Mouse (Mus musculus) midbrain, embryonic 10.5 days (tissue): Measurements from ENCODE around the gene Cep164. TPM values are rescaled to one million over a fixed set of nuclear protein-coding genes. Genes with fewer than 3 reads are reported as not detected.

Source experiments
- DNase-seq: peaks from one replicate; pipeline ENCODE4 v3.0.0-alpha.2; 2017; ENCODE audit warnings: low spot score
- H3K27ac ChIP-seq: fragments of 300-500 bp; sonication (generic); replicated peaks from 2 replicates; pipeline ENCODE4 v1.5.1; 2016; ENCODE audit warnings: mild to moderate bottlenecking
- H3K27me3 ChIP-seq: fragments of 300-500 bp; sonication (generic); 2 replicates; pipeline ENCODE4 v1.6.1; 2016; ENCODE audit warnings: low read depth, mild to moderate bottlenecking; ENCODE audit not compliant: poor library complexity, severe bottlenecking
- H3K36me3 ChIP-seq: fragments of 300-500 bp; sonication (generic); 2 replicates; pipeline ENCODE4 v1.6.1; 2016; ENCODE audit warnings: mild to moderate bottlenecking, moderate library complexity
- H3K4me1 ChIP-seq: fragments of 300-500 bp; sonication (generic); 2 replicates; pipeline ENCODE4 v1.6.1; 2016
- H3K4me3 ChIP-seq: fragments of 300-500 bp; sonication (generic); 2 replicates; pipeline ENCODE4 v1.5.1; 2016; ENCODE audit warnings: mild to moderate bottlenecking, moderate library complexity
- H3K9me3 ChIP-seq: fragments of 300-500 bp; sonication (generic); replicated peaks from 2 replicates; pipeline ENCODE4 v1.6.1; 2016; ENCODE audit warnings: mild to moderate bottlenecking
- WGBS: fragments of 180-500 bp; shearing (Covaris S2); methylation state at CpG from one replicate; pipeline ENCODE4 v1.1.7; 2016; 5-methylcytosine and 5-hydroxymethylcytosine counted together
- polyA plus RNA-seq: library from polyadenylated mRNA; unstranded; fragments of >200 nt; fragmentation: Nextera tagmentation; extraction: Ambion mirVana; gene quantifications from 2 replicates; pipeline ENCODE4 v1.2.1, GENCODE M21; 2016

Cep164 gene
- polyA plus RNA-seq, 1 experiment from 2014 or later = 17.0 TPM

DNA sequence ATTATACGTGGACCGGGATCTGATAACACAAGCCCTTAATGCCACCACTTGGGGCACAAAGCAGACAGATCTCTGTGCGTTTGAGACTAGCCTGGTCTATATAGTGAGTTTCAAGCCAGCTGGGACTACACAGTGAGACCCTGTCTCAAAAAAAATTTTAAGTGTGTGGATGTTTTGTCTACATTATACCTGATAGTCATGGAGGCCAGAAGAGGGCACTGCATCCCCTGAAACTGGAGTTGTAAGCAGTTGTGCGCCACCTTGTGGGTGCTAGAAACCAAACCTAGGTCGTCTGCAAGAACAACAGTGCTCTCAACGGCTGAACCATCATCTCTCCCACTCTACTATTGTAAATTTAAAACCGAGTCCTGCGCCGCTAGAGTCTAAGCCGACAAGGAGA is 616 bp upstream of the Cep164 start:
- peak overlapping the region; percentile 75 for H3K4me3 ChIP-seq
- peak; percentile 81 for DNase-seq
- H3K9me3 ChIP-seq = 0 out of 2 replicates have a peak, but pooled peaks cover 3% of the 10 kb centered on the region
- no peaks in the 10 kb centered on the region for H3K36me3 ChIP-seq
- H3K27me3 ChIP-seq = no peaks in the 10 kb centered on the region
- peaks cover 19% of the 10 kb centered on the region for H3K4me1 ChIP-seq
- 31% methylated on average over 10 of the region's 10 CpGs for WGBS
- 0 out of 2 replicates have a peak overlapping the region, but pooled peaks have one; percentile 19 for H3K27ac ChIP-seq

DNA sequence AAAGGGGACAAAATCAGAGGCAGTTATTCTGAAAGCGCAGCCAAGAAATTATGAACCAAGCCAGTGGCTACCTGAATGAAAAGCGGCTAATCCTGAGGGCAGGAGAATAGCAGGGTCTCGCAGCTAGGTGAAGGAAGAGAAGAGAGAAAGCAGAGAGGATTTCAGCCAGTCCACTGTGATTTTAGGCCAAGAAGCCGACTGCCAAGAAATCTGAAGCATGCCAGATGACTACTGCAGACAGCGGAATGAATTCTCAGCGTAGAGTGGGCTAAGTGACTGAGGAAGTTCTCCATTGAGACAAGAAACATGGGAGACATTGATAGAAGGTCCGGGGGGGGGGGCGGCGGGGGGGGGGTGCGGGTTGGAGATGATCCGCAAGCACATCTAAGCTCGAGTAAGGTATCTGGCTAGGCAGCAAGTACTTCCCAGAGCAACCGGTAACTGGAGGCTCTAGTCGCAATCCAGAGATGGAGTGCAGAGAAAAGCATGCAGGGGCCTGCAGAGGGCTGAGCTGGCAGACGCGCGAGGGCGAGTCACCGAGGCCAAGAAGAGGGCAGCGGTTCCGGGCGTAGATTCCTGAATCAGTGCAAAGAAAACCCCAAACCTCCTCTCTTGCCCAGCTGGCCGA is 714 bp downstream of the Cep164 start:
- WGBS = 7% methylated on average over 23 of the region's 23 CpGs
- peak overlapping the region; percentile 87 for H3K27ac ChIP-seq
- DNase-seq = no peak
- H3K36me3 ChIP-seq = peaks cover 10% of the 10 kb centered on the region
- H3K4me3 ChIP-seq = peak overlapping the region; percentile 75
- H3K4me1 ChIP-seq = peaks cover 19% of the 10 kb centered on the region
- H3K9me3 ChIP-seq = 0 out of 2 replicates have a peak, but pooled peaks cover 3% of the 10 kb centered on the region
- H3K27me3 ChIP-seq = no peaks in the 10 kb centered on the region

DNA sequence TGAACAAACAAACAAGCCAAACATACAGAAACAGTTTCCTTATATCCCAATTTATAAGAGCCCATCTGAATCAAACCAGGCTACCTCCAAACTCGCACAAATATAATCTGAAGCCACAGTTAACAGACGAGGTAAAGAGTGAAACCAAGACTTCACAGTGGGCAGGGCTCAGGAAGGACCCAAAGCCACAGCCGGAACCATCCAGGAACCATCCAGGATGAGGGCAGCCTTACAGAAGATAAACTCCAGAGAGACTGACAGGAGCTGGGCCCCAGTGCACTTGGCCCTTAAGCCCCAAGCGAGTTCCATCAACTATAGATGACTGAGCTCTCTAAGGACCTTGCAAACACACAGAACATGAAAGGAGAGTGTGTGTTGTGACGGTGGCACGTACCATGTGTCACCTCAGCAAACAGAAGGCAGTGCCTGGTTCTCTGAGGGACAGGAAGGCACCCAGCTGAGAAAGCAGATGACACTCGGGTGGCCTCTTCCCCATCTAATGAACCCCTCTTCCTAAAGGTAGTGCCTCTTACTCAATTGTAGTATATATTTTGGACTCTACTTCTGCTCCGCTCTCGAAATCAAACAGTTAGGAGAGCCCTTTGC is 10.0 kb downstream of the Cep164 start:
- no peaks in the 10 kb centered on the region for H3K9me3 ChIP-seq
- H3K4me3 ChIP-seq = no peak overlapping the region
- WGBS = 87% methylated on average over 9 of the region's 9 CpGs
- H3K27me3 ChIP-seq = no peaks in the 10 kb centered on the region
- H3K36me3 ChIP-seq = peaks cover 60% of the 10 kb centered on the region
- DNase-seq = no peak
- H3K27ac ChIP-seq = no peak overlapping the region
- H3K4me1 ChIP-seq = no peaks in the 10 kb centered on the region

DNA sequence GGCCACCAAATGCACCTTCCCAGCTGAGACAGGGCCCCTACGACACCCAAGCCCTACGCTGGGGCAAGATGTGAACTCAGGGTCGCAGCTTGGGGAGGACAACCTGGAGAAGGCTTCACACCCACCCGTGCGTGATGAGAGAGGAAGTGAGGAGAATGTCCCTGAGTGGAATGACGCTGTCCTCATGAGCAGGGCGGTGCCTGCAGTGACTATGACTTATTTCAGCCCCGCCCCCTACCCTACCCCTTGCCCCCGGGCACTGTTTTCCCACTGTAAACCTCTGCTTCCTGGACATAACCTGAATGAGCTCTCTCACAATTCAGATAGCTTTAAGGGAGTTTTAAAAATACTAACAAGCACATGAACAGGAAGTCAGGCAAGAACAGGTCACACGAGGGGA is 13.0 kb downstream of the Cep164 start:
- no peak overlapping the region for H3K27ac ChIP-seq
- DNase-seq = no peak

GRCm38 (mm10) chr9:45815113-45815512 is 13.4 kb downstream of the Cep164 start:
- H3K36me3 ChIP-seq = peaks cover 40% of the 10 kb centered on the region
- H3K27ac ChIP-seq = no peak overlapping the region
- no peaks in the 10 kb centered on the region for H3K4me1 ChIP-seq
- 94% methylated on average over 9 of the region's 9 CpGs for WGBS
- no peaks in the 10 kb centered on the region for H3K27me3 ChIP-seq
- no peaks in the 10 kb centered on the region for H3K9me3 ChIP-seq
- no peak overlapping the region for H3K4me3 ChIP-seq
- DNase-seq = no peak

More for the DNA sequence above, 13.0 kb downstream of the Cep164 start:
- WGBS = 91% methylated on average over 10 of the region's 10 CpGs
- no peaks in the 10 kb centered on the region for H3K4me1 ChIP-seq
- no peaks in the 10 kb centered on the region for H3K27me3 ChIP-seq
- peaks cover 40% of the 10 kb centered on the region for H3K36me3 ChIP-seq
- no peak overlapping the region for H3K4me3 ChIP-seq
- no peaks in the 10 kb centered on the region for H3K9me3 ChIP-seq

DNA sequence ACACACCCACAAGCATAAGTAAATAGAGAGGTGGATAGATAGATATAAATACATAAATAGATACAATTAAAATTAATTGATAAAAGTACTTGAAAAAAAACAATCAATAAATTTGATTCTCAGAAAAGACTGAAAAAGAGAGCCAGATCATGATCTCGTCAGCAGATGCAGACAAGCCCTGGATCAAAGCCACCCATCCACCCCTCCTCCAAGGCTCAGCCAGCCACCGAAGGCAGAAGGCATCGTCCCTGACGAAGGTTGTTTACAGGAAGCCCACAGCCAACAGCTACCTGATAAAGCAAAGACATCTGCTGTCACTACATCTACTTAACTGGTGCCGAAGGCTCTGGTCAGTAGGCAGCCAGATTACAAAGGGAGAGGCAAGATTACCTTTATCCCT is 16.5 kb downstream of the Cep164 start:
- Histone ChIP-seq H3K27ac (no peak overlapping the region), H3K4me3 (no peak overlapping the region), H3K9me3 (no peaks in the 10 kb centered on the region), H3K36me3 (peaks cover 54% of the 10 kb centered on the region), H3K4me1 (no peaks in the 10 kb centered on the region), H3K27me3 (no peaks in the 10 kb centered on the region)
- 81% methylated on average over 5 of the region's 5 CpGs for WGBS
- DNase-seq = no peak

GRCm38 (mm10) chr9:45807761-45808160 is 20.7 kb downstream of the Cep164 start:
- DNase-seq = no peak
- no peaks in the 10 kb centered on the region for H3K27me3 ChIP-seq
- no peak overlapping the region for H3K4me3 ChIP-seq
- H3K4me1 ChIP-seq = peaks cover 6% of the 10 kb centered on the region
- 86% methylated on average over 8 of the region's 8 CpGs for WGBS
- peaks cover 60% of the 10 kb centered on the region for H3K36me3 ChIP-seq
- H3K9me3 ChIP-seq = no peaks in the 10 kb centered on the region
- no peak overlapping the region for H3K27ac ChIP-seq

- 84% methylated on average over 11 of the region's 11 CpGs for WGBS
- no peaks in the 10 kb centered on the region for H3K9me3 ChIP-seq
- no peak for DNase-seq
- H3K27ac ChIP-seq = no peak overlapping the region
- peaks cover 64% of the 10 kb centered on the region for H3K36me3 ChIP-seq
- H3K4me3 ChIP-seq = no peak overlapping the region
- peaks cover 6% of the 10 kb centered on the region for H3K4me1 ChIP-seq
- H3K27me3 ChIP-seq = no peaks in the 10 kb centered on the region
These were observed 21.2 kb downstream of the Cep164 start for GRCm38 (mm10) chr9:45807337-45807736.

GRCm38 (mm10) chr9:45806847-45807246 is 21.6 kb downstream of the Cep164 start:
- Histone ChIP-seq H3K36me3 (peaks cover 67% of the 10 kb centered on the region), H3K27ac (no peak overlapping the region), H3K27me3 (no peaks in the 10 kb centered on the region), H3K4me3 (no peak overlapping the region), H3K9me3 (no peaks in the 10 kb centered on the region), H3K4me1 (peaks cover 6% of the 10 kb centered on the region)
- DNase-seq = no peak
- WGBS = 92% methylated on average over 11 of the region's 11 CpGs

DNA sequence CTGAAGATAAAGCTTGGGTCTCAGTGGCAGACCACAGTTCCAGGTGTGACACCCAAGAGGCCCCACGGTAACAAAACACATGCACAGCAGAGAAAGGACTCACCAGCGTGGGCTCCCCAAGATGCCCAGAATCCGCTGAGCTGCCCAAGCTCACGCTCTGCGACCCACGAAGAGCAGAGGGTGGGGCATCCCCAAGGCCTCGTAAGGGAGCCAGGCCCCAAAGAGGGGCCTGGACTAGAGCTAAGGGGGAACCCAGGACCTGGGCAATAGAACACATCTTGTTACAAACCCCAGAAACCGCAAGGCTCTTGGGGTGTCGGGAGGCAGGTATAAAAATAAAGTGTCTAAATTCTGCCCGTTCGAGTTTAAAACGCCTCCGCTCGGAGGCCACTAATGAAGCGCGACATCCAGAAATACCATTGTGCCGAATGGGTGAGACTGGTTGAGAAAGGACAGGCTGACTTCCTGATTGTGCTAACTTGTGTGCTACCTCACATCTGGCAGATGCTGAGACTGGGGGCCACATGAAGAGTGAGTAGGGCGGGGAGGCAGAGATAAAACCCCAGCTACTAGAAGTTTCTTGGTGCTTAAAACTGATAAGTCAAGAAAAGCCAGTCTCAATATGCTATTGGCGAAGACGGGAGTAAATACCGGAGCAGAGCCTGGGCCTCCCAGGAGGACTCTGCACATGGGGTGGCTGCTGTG is 25.3 kb downstream of the Cep164 start:
- Histone ChIP-seq H3K36me3 (peaks cover 71% of the 10 kb centered on the region), H3K9me3 (no peaks in the 10 kb centered on the region), H3K4me3 (no peak overlapping the region), H3K4me1 (peaks cover 17% of the 10 kb centered on the region), H3K27me3 (no peaks in the 10 kb centered on the region), H3K27ac (peak overlapping the region; percentile 57; the same call in 1 of the 2 replicates)
- 83% methylated on average over 21 of the region's 21 CpGs for WGBS
- DNase-seq = no peak

DNA sequence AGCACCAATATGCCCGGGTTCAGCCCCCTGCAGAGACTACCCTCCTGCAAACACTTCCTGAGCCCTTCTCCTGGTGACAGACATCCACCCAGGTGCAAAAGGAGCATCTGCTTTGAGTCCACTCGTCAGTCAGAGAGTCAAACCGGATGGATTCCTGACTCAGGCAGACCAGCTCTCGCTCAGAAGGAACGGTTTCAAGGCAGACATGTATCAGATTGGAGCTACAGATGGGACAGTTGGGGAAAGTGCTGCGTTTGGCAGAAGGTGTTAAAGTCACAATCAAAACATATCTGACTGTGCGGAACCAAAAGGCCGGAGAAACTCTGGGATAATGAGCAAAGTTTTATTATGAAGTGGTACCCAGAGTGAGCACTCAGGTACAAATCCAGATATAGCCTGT is 29.1 kb downstream of the Cep164 start:
- H3K27me3 ChIP-seq = no peaks in the 10 kb centered on the region
- WGBS = 86% methylated on average over 8 of the region's 8 CpGs
- peaks cover 41% of the 10 kb centered on the region for H3K36me3 ChIP-seq
- DNase-seq = no peak
- H3K9me3 ChIP-seq = no peaks in the 10 kb centered on the region
- H3K4me3 ChIP-seq = no peak overlapping the region
- no peak overlapping the region for H3K27ac ChIP-seq
- H3K4me1 ChIP-seq = peaks cover 18% of the 10 kb centered on the region

DNA sequence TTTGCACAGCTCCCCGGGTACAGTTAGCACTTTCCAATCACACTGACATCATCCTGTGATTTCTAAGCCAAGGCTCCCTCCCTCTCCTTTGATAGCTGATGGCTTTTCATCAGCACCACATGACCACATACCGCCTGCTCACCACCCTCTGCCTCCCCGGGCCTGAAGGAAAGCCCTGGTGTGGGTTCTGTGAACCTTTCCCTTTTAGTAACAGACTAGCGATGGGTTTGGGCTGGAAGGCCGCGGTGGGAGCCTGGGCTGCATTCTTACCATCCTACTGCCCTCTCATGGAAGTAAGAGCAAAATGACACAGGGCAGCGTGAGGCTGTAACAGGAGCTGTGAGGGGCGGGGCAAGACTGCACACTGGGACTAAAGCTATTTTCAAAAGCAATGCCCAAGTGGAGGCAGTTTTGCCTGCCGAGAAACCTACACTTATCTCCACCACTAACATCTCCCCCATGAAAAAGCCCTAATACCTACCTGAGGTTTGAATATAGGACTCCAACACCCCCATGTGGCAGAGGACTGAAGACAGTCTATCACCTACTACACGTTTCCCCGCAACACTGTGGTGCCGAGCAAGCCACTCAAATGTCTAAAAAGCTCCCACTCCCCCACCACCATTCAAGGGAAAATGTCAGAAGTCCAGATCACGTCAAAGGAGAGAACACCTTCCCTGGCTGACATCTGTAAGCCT is 29.9 kb downstream of the Cep164 start:
- Histone ChIP-seq H3K9me3 (no peaks in the 10 kb centered on the region), H3K4me3 (no peak overlapping the region), H3K36me3 (peaks cover 41% of the 10 kb centered on the region), H3K4me1 (peaks cover 15% of the 10 kb centered on the region), H3K27ac (peak overlapping the region; percentile 58), H3K27me3 (no peaks in the 10 kb centered on the region)
- 16% methylated on average over 13 of the region's 13 CpGs for WGBS
- DNase-seq = peak; percentile 64
